Mouse (Mus musculus) olfactory bulb, adult 2 months (tissue): ENCODE data around the gene Sparc.
A peak's percentile ranks its signal among the peaks of the same experiment; 100 is the strongest.

ENCODE experiments used
- CTCF ChIP-seq: fragments of 200-500 bp; IDR thresholded peaks from 2 replicates; pipeline ENCODE4 v1.5.1; 2012; ENCODE audit warnings: low read depth, mild to moderate bottlenecking, low read length, moderate library complexity; ENCODE audit not compliant: insufficient read depth
- POLR2A ChIP-seq: fragments of 200-500 bp; IDR thresholded peaks from 2 replicates; pipeline ENCODE4 v1.6.1; 2012; ENCODE audit warnings: mild to moderate bottlenecking, low read depth, low read length, moderate library complexity; ENCODE audit not compliant: insufficient read depth

DNA sequence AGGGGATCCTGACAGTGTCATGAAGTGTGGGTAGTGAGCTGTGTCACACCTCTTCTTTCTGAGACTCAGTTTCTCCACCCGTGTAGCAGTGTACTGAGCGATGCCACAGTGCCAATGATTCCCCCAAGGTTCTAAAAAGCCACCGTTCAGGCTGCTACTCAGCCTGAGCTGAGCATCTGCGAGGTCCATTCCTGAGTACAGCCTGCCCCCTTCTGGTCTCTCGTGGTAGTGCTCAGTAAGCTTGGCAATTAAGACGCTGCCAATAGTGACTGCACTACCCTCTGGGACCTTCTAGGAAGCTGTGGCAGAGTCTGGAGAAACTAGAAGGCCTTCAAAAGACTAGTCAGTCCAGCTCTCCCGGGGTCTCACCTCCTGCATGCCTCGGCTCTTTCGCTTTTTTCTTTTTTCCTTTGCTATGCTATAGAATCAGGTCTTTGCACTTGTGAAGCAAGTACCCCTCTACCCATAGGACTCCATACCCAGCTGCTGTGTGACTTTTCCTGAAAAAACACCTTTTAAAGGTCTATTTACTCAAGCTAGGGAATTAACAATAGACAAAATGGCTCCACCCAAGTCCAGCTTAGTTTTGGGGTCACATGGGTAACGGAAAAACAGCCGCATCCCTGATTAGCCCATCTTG is 36.4 kb downstream of the Sparc start:
- TF ChIP-seq POLR2A, result no peak
- peak; percentile 83 for TF ChIP-seq CTCF
